Mouse (Mus musculus) erythroblast, adult 5-6 weeks (primary cell): Measurements from ENCODE around the gene Olfr420. TPM values are rescaled to one million over a fixed set of nuclear protein-coding genes. Genes with fewer than 3 reads are reported as not detected.

Source experiments
- ATAC-seq: replicated peaks from 2 replicates; pipeline ENCODE4 v1.8.0; 2016; ENCODE audit warnings: moderate number of reproducible peaks, mild to moderate bottlenecking, moderate TSS enrichment, inconsistent platforms; ENCODE audit not compliant: poor library complexity, low FRiP score, severe bottlenecking
- total RNA-seq, 2 experiments: library from RNA; stranded (forward) in 1 of 2; stranded (reverse) in 1 of 2; fragments of 150-400 nt in 1 of 2; fragments of 200-764, 138-1000 nt in 1 of 2; gene quantifications; 2 replicates each; pipeline versions ENCODE4 v1.2.3 to v1.2.4; 2015 to 2017; ENCODE audit warnings: low replicate concordance in 2 of 2

The Olfr420 gene
- total RNA-seq (2015; ENCODE audit: low replicate concordance) (0.38 TPM in 1 of 2 replicates, not detected in the other), total RNA-seq (2017; ENCODE audit: low replicate concordance) (1.8 and 2.0 TPM in 2 replicates)

DNA sequence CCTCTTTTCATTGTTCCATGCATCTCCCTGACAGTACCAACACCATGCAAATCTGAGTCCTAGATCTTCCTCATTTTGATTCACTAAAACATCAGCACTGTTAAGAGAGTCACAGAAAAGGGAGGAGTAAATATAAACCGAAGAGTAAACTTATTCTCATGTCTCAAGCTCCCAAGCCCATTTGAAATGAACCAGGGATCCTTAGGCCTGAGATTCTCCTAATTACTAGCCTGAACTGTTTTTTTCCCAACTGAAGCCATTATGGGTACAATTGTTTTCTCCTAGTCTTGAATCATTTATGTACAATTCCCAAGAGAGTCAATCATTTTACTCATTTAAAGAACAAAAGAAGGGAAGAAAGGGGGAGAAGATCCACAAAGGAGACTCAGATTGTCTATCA lies at the start of gene Olfr420:
Gene Olfr420, plus strand, starts transcription at position 301 of the 400 bp plus-strand sequence.
- ATAC-seq = no peak

DNA sequence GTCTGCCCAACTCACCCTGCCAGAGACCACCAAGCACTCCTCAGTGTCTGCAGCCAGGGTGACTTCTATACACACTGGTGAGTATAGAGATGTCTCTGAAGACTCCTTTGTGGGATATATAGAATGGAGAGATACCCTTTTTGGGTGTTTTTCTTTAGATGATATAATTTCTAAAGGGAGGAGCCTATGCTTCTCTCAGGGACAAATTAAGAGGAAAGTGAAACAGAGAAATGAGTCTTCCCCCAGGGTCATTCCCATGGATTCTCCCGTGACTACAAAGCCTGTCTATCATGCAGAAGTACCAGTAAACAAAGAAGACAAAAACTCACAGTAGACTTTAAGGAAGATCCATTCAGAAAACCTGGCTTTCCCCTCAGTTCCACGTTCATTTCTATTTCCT lies 34.4 kb upstream of the Olfr420 start, which contains the start of gene Olfr231:
Gene Olfr231, minus strand, starts transcription at position 101 of the 400 bp plus-strand sequence.
- no peak for ATAC-seq

GRCm38 (mm10) chr1:174131217-174131616 lies 24.2 kb upstream of the Olfr420 start, which contains the start of gene Olfr424:
Gene Olfr424, plus strand, starts transcription at chr1:174131517.
- ATAC-seq = no peak

DNA sequence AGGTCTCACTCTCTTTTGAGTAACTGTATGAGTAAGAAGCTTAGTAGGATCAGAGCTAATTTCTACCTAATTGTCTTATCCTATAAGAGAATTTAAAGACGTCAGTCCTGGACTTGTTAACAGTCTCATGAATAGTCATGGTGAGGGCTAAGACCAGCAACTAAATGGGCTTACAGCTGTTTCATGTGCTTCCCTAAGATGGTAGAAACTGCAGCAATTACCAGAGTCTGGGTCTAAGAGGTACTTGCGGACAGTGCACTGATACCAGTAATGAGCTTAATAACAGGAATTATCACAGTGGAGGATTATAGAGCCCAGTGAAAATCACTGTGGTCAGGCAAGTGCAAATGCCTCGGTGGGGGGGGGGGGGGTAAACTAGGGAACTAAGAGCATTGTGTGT lies 23.4 kb upstream of the Olfr420 start:
- ATAC-seq = 0 out of 2 replicates have a peak, but pooled peaks have one; percentile 9

DNA sequence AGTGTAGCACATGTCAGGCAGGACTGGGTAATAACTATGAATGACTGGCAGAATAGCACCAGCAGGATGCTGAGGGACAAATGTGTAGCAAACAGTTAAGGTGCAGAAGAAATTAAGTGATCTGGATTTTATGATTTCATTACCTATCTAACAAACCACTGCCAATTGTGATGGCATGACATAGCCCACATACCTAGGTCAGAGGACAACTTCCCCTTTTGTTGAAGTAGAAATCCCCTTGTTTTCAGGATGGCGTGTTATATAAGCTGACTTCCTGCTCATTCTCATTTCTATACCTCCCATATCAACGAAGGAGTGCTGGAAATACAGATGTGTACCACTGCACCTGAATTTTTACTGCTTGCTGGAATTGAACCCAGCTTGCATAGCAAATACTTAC lies 14.0 kb upstream of the Olfr420 start:
- ATAC-seq = no peak

DNA sequence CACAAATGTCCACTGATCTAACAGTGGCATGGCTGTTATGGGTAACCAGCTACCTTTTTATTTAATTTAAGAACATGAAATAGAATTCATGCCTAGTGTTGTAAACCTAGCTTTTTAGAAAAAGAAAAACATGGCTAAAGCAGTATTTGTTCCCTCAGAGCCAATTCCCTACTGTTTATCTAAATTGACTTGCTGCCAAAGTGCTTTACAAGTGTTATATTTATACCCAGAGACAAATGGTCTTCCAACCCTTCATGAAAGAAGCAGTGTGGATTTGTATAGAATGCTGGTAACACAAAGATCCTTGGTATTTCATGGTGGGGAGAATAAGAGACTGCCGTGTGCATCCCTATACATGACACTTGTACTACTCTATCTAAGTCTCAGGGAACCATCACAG lies 8.7 kb upstream of the Olfr420 start:
- no peak for ATAC-seq

DNA sequence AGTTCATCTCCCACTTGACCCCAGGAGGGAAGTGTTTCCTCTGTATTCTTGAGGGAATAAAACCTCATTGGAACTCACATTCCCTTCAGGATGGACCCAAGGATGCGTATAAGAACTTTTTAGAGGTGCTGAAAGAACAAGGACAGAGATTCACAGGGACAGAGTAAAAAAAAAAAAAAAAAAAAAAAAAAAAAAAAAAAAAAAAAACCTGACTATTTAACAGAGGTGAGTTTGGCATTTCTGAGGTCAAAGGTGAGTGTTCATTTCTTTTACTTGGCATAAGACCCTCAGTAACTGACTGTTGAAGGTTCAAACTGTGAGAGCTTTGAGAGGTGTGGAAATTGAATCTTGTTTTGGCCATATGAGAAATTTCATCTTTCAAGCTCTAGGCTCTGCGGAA lies 6.1 kb upstream of the Olfr420 start:
- no peak for ATAC-seq

DNA sequence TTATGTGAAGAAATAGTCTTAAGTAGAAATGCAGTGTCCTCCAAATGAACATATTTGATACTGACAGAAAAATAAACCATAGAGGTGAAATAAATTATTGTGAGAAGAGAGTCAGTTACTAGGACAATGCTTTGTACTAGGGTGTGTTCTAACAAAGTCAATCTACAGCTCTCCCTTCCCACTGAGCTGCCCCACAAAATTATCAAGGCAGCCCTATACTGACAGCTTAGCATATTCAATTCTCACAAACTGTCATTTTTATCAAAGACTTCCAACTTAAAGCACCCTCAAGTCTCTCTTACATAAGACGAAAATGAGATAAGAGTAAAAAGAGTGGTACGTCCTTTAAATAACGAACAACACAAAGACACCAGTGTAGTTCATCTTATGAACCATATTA lies 2.2 kb downstream of the Olfr420 start:
- no peak for ATAC-seq

DNA sequence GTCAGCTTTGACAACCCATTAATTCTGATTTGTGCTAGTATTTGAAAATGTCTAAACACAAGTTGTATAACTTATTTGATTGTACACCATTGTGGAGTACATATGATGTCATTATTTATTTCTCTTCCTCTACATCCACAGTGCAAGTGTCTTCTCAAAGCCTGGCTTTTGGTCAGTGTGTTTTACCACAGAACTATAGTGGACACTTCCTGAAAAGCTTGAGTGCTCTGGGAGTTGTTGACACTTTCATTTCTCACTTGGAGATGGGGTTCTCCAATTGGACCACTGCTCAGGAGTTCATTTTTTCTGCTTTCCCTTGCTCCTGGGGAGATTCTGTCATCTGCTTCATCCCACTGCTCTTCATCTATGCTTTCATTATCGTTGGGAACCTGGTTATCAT lies 3.1 kb downstream of the Olfr420 start:
- ATAC-seq = peak; percentile 33; the same call in 1 of the 2 replicates

DNA sequence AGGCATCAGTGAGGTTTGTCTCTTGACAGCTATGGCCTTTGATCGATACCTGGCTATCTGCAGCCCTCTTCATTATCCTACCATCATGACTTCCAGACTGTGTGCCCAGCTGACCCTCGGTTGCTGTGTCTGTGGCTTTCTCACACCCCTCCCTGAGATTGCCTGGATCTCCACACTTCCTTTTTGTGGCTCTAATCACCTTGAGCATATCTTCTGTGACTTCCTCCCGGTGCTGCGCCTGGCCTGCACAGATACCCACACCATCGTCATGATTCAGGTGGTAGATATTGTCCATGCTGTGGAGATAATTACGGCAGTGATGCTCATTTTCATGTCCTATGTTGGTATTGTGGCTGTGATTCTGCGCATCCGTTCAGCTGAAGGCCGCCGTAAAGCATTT lies 3.7 kb downstream of the Olfr420 start:
- ATAC-seq = 0 out of 2 replicates have a peak, but pooled peaks have one; percentile 12

DNA sequence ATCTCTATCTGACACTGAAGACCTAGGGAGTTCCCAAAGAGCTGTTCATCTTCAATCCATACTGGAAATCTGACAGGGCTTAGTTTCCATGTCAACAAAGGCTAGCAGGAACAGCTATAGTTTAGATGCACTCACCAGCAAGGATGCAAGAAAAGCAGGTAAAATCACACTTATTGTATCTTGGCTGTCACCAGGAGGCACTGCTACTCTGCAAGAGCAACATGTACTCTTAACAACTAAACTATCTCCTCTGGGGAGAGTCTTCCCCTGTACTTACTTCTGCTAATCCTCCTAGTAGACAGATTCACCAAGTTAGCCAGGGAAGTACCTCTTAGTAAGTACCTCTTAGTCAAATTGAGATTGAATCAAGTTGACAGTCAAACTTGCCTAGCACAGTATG lies 13.6 kb downstream of the Olfr420 start:
- ATAC-seq = 0 out of 2 replicates have a peak, but pooled peaks have one; percentile 25

GRCm38 (mm10) chr1:174170706-174171501 lies 15.5 kb downstream of the Olfr420 start:
- ATAC-seq = peak; percentile 42

- peak; percentile 86 for ATAC-seq
Observed at GRCm38 (mm10) chr1:174171537-174171936, 16.1 kb downstream of the Olfr420 start.

GRCm38 (mm10) chr1:174172605-174173004 lies 17.2 kb downstream of the Olfr420 start, which contains the start of gene Spta1:
Gene Spta1, plus strand, starts transcription at chr1:174172776.
- peak; percentile 78 for ATAC-seq

GRCm38 (mm10) chr1:174204699-174205098 lies 49.3 kb downstream of the Olfr420 start:
- no peak for ATAC-seq

Other genes with a start within 250 kb of the Olfr420 start
- gene Ifi211, start 242.6 kb upstream of the Olfr420 start, total RNA-seq (2015; ENCODE audit: low replicate concordance) = 11.9 and 20.0 TPM in 2 replicates
- gene Ifi211, start 242.6 kb upstream of the Olfr420 start, total RNA-seq (2017; ENCODE audit: low replicate concordance) = 9.3 and 13.3 TPM in 2 replicates
- gene Mndal, start 213.1 kb upstream of the Olfr420 start, total RNA-seq (2015; ENCODE audit: low replicate concordance) = 35.4 and 38.7 TPM in 2 replicates
- 15.5 and 18.5 TPM in 2 replicates for gene Mndal, start 213.1 kb upstream of the Olfr420 start, total RNA-seq (2017; ENCODE audit: low replicate concordance)
- gene Ifi203, start 213.0 kb upstream of the Olfr420 start, total RNA-seq (2015; ENCODE audit: low replicate concordance) = 23.4 and 29.9 TPM in 2 replicates
- 6.6 and 13.8 TPM in 2 replicates for gene Ifi203, start 213.0 kb upstream of the Olfr420 start, total RNA-seq (2017; ENCODE audit: low replicate concordance)
- not detected in 2 replicates for gene Ifi202b, start 172.9 kb upstream of the Olfr420 start, total RNA-seq (2015; ENCODE audit: low replicate concordance)
- gene Ifi202b, start 172.9 kb upstream of the Olfr420 start, total RNA-seq (2017; ENCODE audit: low replicate concordance) = not detected in 2 replicates
- gene Ifi205, start 123.8 kb upstream of the Olfr420 start, total RNA-seq (2015; ENCODE audit: low replicate concordance) = 2.3 and 3.3 TPM in 2 replicates
- gene Ifi205, start 123.8 kb upstream of the Olfr420 start, total RNA-seq (2017; ENCODE audit: low replicate concordance) = 0.85 TPM in 1 of 2 replicates, not detected in the other
- not detected in 2 replicates for gene Olfr433, start 114.9 kb upstream of the Olfr420 start, total RNA-seq (2015; ENCODE audit: low replicate concordance)
- gene Olfr433, start 114.9 kb upstream of the Olfr420 start, total RNA-seq (2017; ENCODE audit: low replicate concordance) = not detected in 2 replicates
- not detected in 2 replicates for gene Olfr432, start 106.4 kb upstream of the Olfr420 start, total RNA-seq (2015; ENCODE audit: low replicate concordance)
- not detected in 2 replicates for gene Olfr432, start 106.4 kb upstream of the Olfr420 start, total RNA-seq (2017; ENCODE audit: low replicate concordance)
- gene Olfr430, start 89.0 kb upstream of the Olfr420 start, total RNA-seq (2015; ENCODE audit: low replicate concordance) = not detected in 2 replicates
- gene Olfr430, start 89.0 kb upstream of the Olfr420 start, total RNA-seq (2017; ENCODE audit: low replicate concordance) = 0.42 TPM in 1 of 2 replicates, not detected in the other
- gene Olfr429, start 71.3 kb upstream of the Olfr420 start, total RNA-seq (2015; ENCODE audit: low replicate concordance) = not detected in 2 replicates
- not detected in 2 replicates for gene Olfr429, start 71.3 kb upstream of the Olfr420 start, total RNA-seq (2017; ENCODE audit: low replicate concordance)
- not detected in 2 replicates for gene Olfr427, start 58.7 kb upstream of the Olfr420 start, total RNA-seq (2015; ENCODE audit: low replicate concordance)
- gene Olfr427, start 58.7 kb upstream of the Olfr420 start, total RNA-seq (2017; ENCODE audit: low replicate concordance) = not detected in 2 replicates
- 2.1 TPM in 1 of 2 replicates, not detected in the other for gene Olfr231, start 34.5 kb upstream of the Olfr420 start, total RNA-seq (2015; ENCODE audit: low replicate concordance)
- not detected in 2 replicates for gene Olfr231, start 34.5 kb upstream of the Olfr420 start, total RNA-seq (2017; ENCODE audit: low replicate concordance)
- not detected in 2 replicates for gene Olfr424, start 24.1 kb upstream of the Olfr420 start, total RNA-seq (2015; ENCODE audit: low replicate concordance)
- not detected in 2 replicates for gene Olfr424, start 24.1 kb upstream of the Olfr420 start, total RNA-seq (2017; ENCODE audit: low replicate concordance)
- 279 and 284 TPM in 2 replicates for gene Spta1, start 17.1 kb downstream of the Olfr420 start, total RNA-seq (2015; ENCODE audit: low replicate concordance)
- 931 and 1,200 TPM in 2 replicates for gene Spta1, start 17.1 kb downstream of the Olfr420 start, total RNA-seq (2017; ENCODE audit: low replicate concordance)
- gene Olfr419, start 96.4 kb downstream of the Olfr420 start, total RNA-seq (2015; ENCODE audit: low replicate concordance) = not detected in 2 replicates
- gene Olfr419, start 96.4 kb downstream of the Olfr420 start, total RNA-seq (2017; ENCODE audit: low replicate concordance) = 2.9 TPM in 1 of 2 replicates, not detected in the other
- not detected in 2 replicates for gene Mptx1, start 174.9 kb downstream of the Olfr420 start, total RNA-seq (2015; ENCODE audit: low replicate concordance)
- not detected in 2 replicates for gene Mptx1, start 174.9 kb downstream of the Olfr420 start, total RNA-seq (2017; ENCODE audit: low replicate concordance)
- gene Olfr417, start 209.5 kb downstream of the Olfr420 start, total RNA-seq (2015; ENCODE audit: low replicate concordance) = 0.42 TPM in 1 of 2 replicates, not detected in the other
- 0.17 TPM in 1 of 2 replicates, not detected in the other for gene Olfr417, start 209.5 kb downstream of the Olfr420 start, total RNA-seq (2017; ENCODE audit: low replicate concordance)
- gene Olfr248, start 235.4 kb downstream of the Olfr420 start, total RNA-seq (2015; ENCODE audit: low replicate concordance) = not detected in 2 replicates
- not detected in 2 replicates for gene Olfr248, start 235.4 kb downstream of the Olfr420 start, total RNA-seq (2017; ENCODE audit: low replicate concordance)